29 mouse cellular contexts compared by ENCODE assay signal in genomic region chr6:149314918-149315317, GRCm38 (mm10). TPM values are rescaled to one million over a fixed set of nuclear protein-coding genes. Genes with fewer than 3 reads are reported as not detected.
DNase-seq lines count a peak whose midpoint lies in the region; ATAC-seq and TF ChIP-seq lines count a peak whose summit lies in the region.
"Had no signal": no experiment of that assay in that cellular context is flagged by ENCODE, and none has a peak within 500 bp of the region (broad histone marks: within the 10 kb centered on the region; RNA-seq: fewer than 3 reads in every experiment).

No protein-coding gene starts in this region.

- peaks cover 9% of the 10 kb centered on the region for H3K36me3 ChIP-seq in lung, postnatal 0 days (ENCODE audit: insufficient read depth, low read length)
- peaks cover 94% of the 10 kb centered on the region for H3K36me3 ChIP-seq in megakaryocyte, embryonic 14.5 days (replicated peaks; ENCODE audit: low read length)

- no peak overlapping the region for H3K4me2 ChIP-seq in lung, postnatal 0 days (replicated peaks; ENCODE audit: low read depth, low read length)
- H3K4me2 ChIP-seq: embryonic facial prominence, embryonic 13.5 days; heart, embryonic 15.5 days; limb, embryonic 12.5 days; liver, embryonic 15.5 days; lung, embryonic 14.5 days; midbrain, embryonic 12.5 days had no signal

- no peak overlapping the region for H3K27ac ChIP-seq in lung, postnatal 0 days (ENCODE audit: low read length)
- H3K27ac ChIP-seq in bone marrow macrophage, adult 2 months (ENCODE audit: insufficient read depth, low read depth, low read length): peak overlapping the region; percentile 58
- H3K27ac ChIP-seq: embryonic facial prominence, embryonic 13.5 days; forebrain, embryonic 10.5 days; heart, embryonic 10.5 days; heart, embryonic 15.5 days; kidney, postnatal 0 days; left cerebral cortex, adult 2 months; limb, embryonic 12.5 days; liver, embryonic 15.5 days; midbrain, embryonic 12.5 days had no signal

- no peak for ATAC-seq in lung, postnatal 0 days
- ATAC-seq: CD4-positive, CD25-positive, alpha-beta regulatory T cell, adult 4 months; forebrain, embryonic 16.5 days; hindbrain, embryonic 16.5 days had no signal

- TF ChIP-seq CTCF in lung, postnatal 0 days (IDR thresholded peaks at IDR 0.05): no peak
- no peak for TF ChIP-seq CTCF in bone marrow macrophage, adult 2 months (IDR thresholded peaks at IDR 0.05; ENCODE audit: low read depth, low read length)

- TF ChIP-seq POLR2A in bone marrow macrophage, adult 2 months (IDR thresholded peaks at IDR 0.05; ENCODE audit: borderline replicate concordance, low read depth, low read length): no peak

- H3K9me3 ChIP-seq in lung, postnatal 0 days (ENCODE audit: low read length): no peaks in the 10 kb centered on the region
- H3K9me3 ChIP-seq in megakaryocyte, embryonic 14.5 days: no peaks in the 10 kb centered on the region
- H3K9me3 ChIP-seq: embryonic facial prominence, embryonic 13.5 days; forebrain, embryonic 10.5 days; heart, embryonic 10.5 days; heart, embryonic 15.5 days; limb, embryonic 12.5 days; liver, embryonic 15.5 days; midbrain, embryonic 12.5 days had no signal

- no peak overlapping the region for H3K9ac ChIP-seq in lung, postnatal 0 days (replicated peaks; ENCODE audit: low read depth)
- H3K9ac ChIP-seq: embryonic facial prominence, embryonic 13.5 days; heart, embryonic 15.5 days; limb, embryonic 12.5 days; liver, embryonic 15.5 days; lung, embryonic 14.5 days; midbrain, embryonic 12.5 days had no signal

- H3K4me3 ChIP-seq in lung, postnatal 0 days (ENCODE audit: low read depth, low read length): no peak overlapping the region
- H3K4me3 ChIP-seq in bone marrow macrophage, adult 2 months (ENCODE audit: insufficient read depth, low read length): no peak overlapping the region
- H3K4me3 ChIP-seq in megakaryocyte, embryonic 14.5 days (replicated peaks): peak overlapping the region; percentile 88
- H3K4me3 ChIP-seq: embryonic facial prominence, embryonic 13.5 days; forebrain, embryonic 10.5 days; heart, embryonic 10.5 days; heart, embryonic 15.5 days; left cerebral cortex, adult 2 months; limb, embryonic 12.5 days; liver, embryonic 15.5 days; midbrain, embryonic 12.5 days had no signal

- 85% methylated on average over 2 of the region's 2 CpGs for WGBS in lung, postnatal 0 days

- no peak for TF ChIP-seq EP300 in lung, postnatal 0 days (IDR thresholded peaks at IDR 0.05)

- H3K27me3 ChIP-seq in lung, postnatal 0 days (replicated peaks; ENCODE audit: insufficient read depth, low read length): no peaks in the 10 kb centered on the region
- H3K27me3 ChIP-seq in megakaryocyte, embryonic 14.5 days (replicated peaks): no peaks in the 10 kb centered on the region
- H3K27me3 ChIP-seq: embryonic facial prominence, embryonic 13.5 days; heart, embryonic 15.5 days; limb, embryonic 12.5 days; liver, embryonic 15.5 days; midbrain, embryonic 12.5 days had no signal

- no peaks in the 10 kb centered on the region for H3K4me1 ChIP-seq in lung, postnatal 0 days (ENCODE audit: insufficient read depth, low read depth, low read length)
- H3K4me1 ChIP-seq in bone marrow macrophage, adult 2 months (ENCODE audit: control insufficient read depth, insufficient read depth, low read length): peaks cover 19% of the 10 kb centered on the region
- peaks cover 64% of the 10 kb centered on the region for H3K4me1 ChIP-seq in megakaryocyte, embryonic 14.5 days

- DNase-seq in lung, postnatal 36 days: peak; percentile 15
- DNase-seq in lung, postnatal 0 days (ENCODE audit: low spot score): no peak
- no peak for DNase-seq in thymus, postnatal 25 days
- no peak for DNase-seq in kidney, postnatal 14 days
- no peak for DNase-seq in frontal cortex, adult 2 months (ENCODE audit: extremely low spot score in 1 of 2, low spot score in 1 of 2)
- DNase-seq: adrenal gland, postnatal 10 days; cerebellum, adult 11 months; cerebellum, adult 9-10 months; cerebellum, postnatal 36 days; gastrocnemius, postnatal 10 days; heart, adult 11 months; kidney, adult 18-20 months; lung, embryonic 14.5 days; right cerebral cortex, postnatal 25 days; thymus, postnatal 14 days had no signal

RNA-seq across cellular contexts. Expression of gene Resf1, which starts 5.7 kb away (rescaled TPM):
- polyA plus RNA-seq in lung, postnatal 0 days (2015; fragmentation: Nextera tagmentation; extraction: Ambion mirVana): 46.4 and 46.9 TPM in 2 replicates
- polyA plus RNA-seq in bone marrow macrophage, adult 2 months (2012; ENCODE audit: insufficient read depth, insufficient read length, missing spikeins): 46.4 and 50.0 TPM in 2 replicates
- 0.39 and 3.8 TPM in 2 replicates for polyA plus RNA-seq in megakaryocyte, embryonic 14.5 days (2012; ENCODE audit: insufficient read depth, low replicate concordance)
- polyA plus RNA-seq in frontal cortex, adult 2 months (2012; rRNA removed): 6.3 and 6.7 TPM in 2 replicates
